Mouse (Mus musculus) neural tube, postnatal 0 days (tissue): ENCODE results near the gene Hist2h2bb. TPM values are rescaled to one million over a fixed set of nuclear protein-coding genes. Genes with fewer than 3 reads are reported as not detected.

Experiments used
- microRNA-seq: library from miRNA; unstranded; fragments of <30 nt; microRNA quantifications from one replicate; pipeline ENCODE4, GENCODE M21; 2016
- polyA plus RNA-seq: library from polyadenylated mRNA; unstranded; fragments of >200 nt; fragmentation: Nextera tagmentation; extraction: Ambion mirVana; gene quantifications from 2 replicates; pipeline ENCODE4 v1.2.1, GENCODE M21; 2015

Gene Hist2h2bb
- polyA plus RNA-seq: 1.4 TPM in 1 of 2 replicates, not detected in the other

GRCm38 (mm10) chr3:96269511-96270474, at the start of gene Hist2h2bb:
Gene Hist2h2bb, plus strand, starts transcription at chr3:96269752.

GRCm38 (mm10) chr3:96220765-96221639, 48.5 kb upstream of the Hist2h2bb start, which contains the start of the genes Hist2h2ac and Hist2h2be:
Gene Hist2h2ac, minus strand, starts transcription at chr3:96220880.
Gene Hist2h2be, plus strand, starts transcription at chr3:96221119.

GRCm38 (mm10) chr3:96238954-96239793, 30.4 kb upstream of the Hist2h2bb start, which contains the start of gene Hist2h3c2:
Gene Hist2h3c2, minus strand, starts transcription at chr3:96239127.

GRCm38 (mm10) chr3:96239949-96240798, 29.4 kb upstream of the Hist2h2bb start, which contains the start of gene Hist2h2aa2:
Gene Hist2h2aa2, minus strand, starts transcription at chr3:96240276.

GRCm38 (mm10) chr3:96245003-96245886, 24.3 kb upstream of the Hist2h2bb start, which contains the start of gene Hist2h2aa1:
Gene Hist2h2aa1, plus strand, starts transcription at chr3:96245497.

GRCm38 (mm10) chr3:96246427-96246856, 23.1 kb upstream of the Hist2h2bb start, which contains the start of gene Hist2h3c1:
Gene Hist2h3c1, plus strand, starts transcription at chr3:96246685.

GRCm38 (mm10) chr3:96262979-96263550, 6.5 kb upstream of the Hist2h2bb start, which contains the start of gene Hist2h4:
Gene Hist2h4, minus strand, starts transcription at chr3:96263311.

GRCm38 (mm10) chr3:96268051-96268775, 1.3 kb upstream of the Hist2h2bb start, which contains the start of gene Hist2h3b:
Gene Hist2h3b, plus strand, starts transcription at chr3:96268654.

GRCm38 (mm10) chr3:96293787-96294186, 24.2 kb downstream of the Hist2h2bb start, which contains the start of gene Fcgr1:
Gene Fcgr1, minus strand, starts transcription at chr3:96293969.

Small RNA genes lying within 50 kb of the gene (microRNA-seq; reads per million reads assigned to microRNA genes)
- gene Gm44492 (not detected), gene Gm47311 (not detected), gene Gm47313 (not detected)

Other genes with a start within 250 kb of the Hist2h2bb start
- gene Vps45, start 211.3 kb upstream of the Hist2h2bb start, polyA plus RNA-seq: 56.3 and 64.0 TPM in 2 replicates
- 13.2 and 16.9 TPM in 2 replicates for gene Otud7b, start 165.2 kb upstream of the Hist2h2bb start, polyA plus RNA-seq
- 12.2 and 13.3 TPM in 2 replicates for gene Mtmr11, start 107.7 kb upstream of the Hist2h2bb start, polyA plus RNA-seq
- gene Sf3b4, start 97.4 kb upstream of the Hist2h2bb start, polyA plus RNA-seq: 116 and 128 TPM in 2 replicates
- 133 and 142 TPM in 2 replicates for gene Sv2a, start 88.6 kb upstream of the Hist2h2bb start, polyA plus RNA-seq
- gene Bola1, start 50.0 kb upstream of the Hist2h2bb start, polyA plus RNA-seq: 68.0 and 74.2 TPM in 2 replicates
- gene Hist2h2ab, start 49.9 kb upstream of the Hist2h2bb start, polyA plus RNA-seq: 0.93 TPM in 1 of 2 replicates, not detected in the other
- 2.5 and 2.6 TPM in 2 replicates for gene Hist2h2ac, start 48.9 kb upstream of the Hist2h2bb start, polyA plus RNA-seq
- gene Hist2h2be, start 48.6 kb upstream of the Hist2h2bb start, polyA plus RNA-seq: 3.0 and 3.5 TPM in 2 replicates
- gene Hist2h3c2, start 30.6 kb upstream of the Hist2h2bb start, polyA plus RNA-seq: 0.76 and 1.1 TPM in 2 replicates
- gene Hist2h2aa2, start 29.5 kb upstream of the Hist2h2bb start, polyA plus RNA-seq: 38.3 and 48.6 TPM in 2 replicates
- gene Hist2h2aa1, start 24.3 kb upstream of the Hist2h2bb start, polyA plus RNA-seq: 8.1 and 14.3 TPM in 2 replicates
- gene Hist2h3c1, start 23.1 kb upstream of the Hist2h2bb start, polyA plus RNA-seq: 0.36 and 0.65 TPM in 2 replicates
- 6.8 and 9.0 TPM in 2 replicates for gene Hist2h4, start 6.4 kb upstream of the Hist2h2bb start, polyA plus RNA-seq
- 10.3 and 10.6 TPM in 2 replicates for gene Hist2h3b, start 1.1 kb upstream of the Hist2h2bb start, polyA plus RNA-seq
- 3.0 and 3.6 TPM in 2 replicates for gene Fcgr1, start 24.2 kb downstream of the Hist2h2bb start, polyA plus RNA-seq
- 0.21 TPM in 1 of 2 replicates, not detected in the other for gene BC107364, start 182.6 kb downstream of the Hist2h2bb start, polyA plus RNA-seq